Mouse (Mus musculus) R1 (cell line): ENCODE measurements at regions not wholly inside any gene's neighbourhood (a gene's known extent, or its start where the extent isn't known, plus 50 kb on each side); places are given as distances from the start of the nearest gene placed in this dataset.
A peak's percentile ranks its signal among the peaks of the same experiment; 100 is the strongest.
"Not testable (repeated sequence)": the region's sequence is repeated elsewhere in the genome, so short reads cannot be mapped to it uniquely, and the experiment has no call there.

ENCODE experiments used
- DNase-seq: peaks from one replicate; pipeline ENCODE4 v3.0.0-alpha.2; 2018; ENCODE audit warnings: low read depth, low spot score

DNA sequence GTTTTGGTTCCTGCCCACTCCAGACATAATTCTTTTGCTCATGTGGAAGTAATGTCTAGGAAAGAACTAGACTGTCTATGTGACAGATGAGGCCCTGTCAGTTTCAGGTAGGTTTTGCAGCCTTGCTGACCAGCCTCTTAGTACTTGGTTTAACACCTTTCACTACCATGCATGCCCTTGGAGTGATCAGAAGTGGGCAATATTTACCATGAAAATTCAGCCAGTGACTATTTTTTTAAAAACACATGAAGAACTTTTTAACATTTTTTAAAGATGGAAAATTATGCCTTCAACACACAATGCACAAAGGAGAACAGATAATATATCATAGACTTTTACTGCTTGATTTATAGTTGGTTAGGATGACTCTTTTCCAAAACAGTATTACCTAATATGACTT lies 58.1 kb downstream of the Cox7c start:
- peak; percentile 13 for DNase-seq

DNA sequence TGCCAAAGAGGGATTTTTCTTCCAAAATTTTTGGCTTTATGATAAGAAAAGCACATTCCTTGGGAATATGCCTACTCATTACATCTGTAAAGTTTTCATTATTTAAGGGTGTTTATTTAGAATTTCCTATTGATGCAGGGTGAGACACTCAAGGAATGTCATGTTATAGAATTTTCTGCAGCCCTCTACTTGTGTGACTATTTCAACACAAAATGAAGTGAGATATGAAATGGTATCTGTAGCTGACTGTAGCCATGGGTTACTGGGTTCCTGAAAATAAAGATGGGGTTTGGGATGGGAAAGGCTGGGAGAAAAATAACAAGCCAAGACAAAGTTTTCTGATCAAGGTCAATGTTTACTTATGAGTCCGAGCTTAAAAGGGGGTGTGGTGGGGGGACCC lies 64.6 kb downstream of the Cox7c start:
- no peak for DNase-seq

DNA sequence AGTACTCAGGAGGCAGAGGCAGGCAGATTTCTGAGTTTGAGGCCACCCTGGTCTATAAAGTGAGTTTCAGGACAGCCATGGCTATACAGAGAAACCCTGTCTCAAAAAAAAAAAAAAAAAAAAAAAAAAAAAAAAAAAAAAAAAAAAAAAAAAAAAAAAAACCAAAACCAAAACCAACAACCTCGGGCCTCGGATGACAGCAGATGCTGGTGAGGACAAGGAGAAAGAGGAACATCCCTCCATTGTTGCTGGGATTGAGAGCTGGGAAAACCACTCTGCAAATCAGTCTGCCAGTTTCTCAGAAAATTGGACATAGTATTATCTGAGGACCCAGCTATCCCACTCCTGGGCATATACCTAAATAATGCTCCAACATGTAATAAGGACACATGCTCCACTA lies 82.7 kb downstream of the Cox7c start:
- not testable (repeated sequence) for DNase-seq

DNA sequence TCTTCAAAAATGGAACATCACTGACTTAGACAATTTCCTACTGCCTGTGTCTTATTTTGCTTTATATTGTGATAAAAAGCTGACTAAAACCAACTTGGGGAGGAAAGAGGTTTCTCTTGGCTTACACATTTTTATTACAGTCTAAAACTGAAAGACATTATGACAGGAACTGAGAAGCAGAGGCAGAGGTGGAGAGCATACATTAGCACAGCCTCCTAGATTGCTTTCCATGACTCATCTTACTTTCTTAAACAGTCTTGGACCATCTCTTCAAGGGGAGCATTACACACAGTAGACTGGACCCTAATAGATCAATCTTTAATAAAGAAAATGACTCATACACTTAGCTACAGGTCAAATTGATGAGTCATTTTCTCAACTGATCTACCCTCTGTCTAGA lies 91.4 kb downstream of the Cox7c start:
- no peak for DNase-seq

DNA sequence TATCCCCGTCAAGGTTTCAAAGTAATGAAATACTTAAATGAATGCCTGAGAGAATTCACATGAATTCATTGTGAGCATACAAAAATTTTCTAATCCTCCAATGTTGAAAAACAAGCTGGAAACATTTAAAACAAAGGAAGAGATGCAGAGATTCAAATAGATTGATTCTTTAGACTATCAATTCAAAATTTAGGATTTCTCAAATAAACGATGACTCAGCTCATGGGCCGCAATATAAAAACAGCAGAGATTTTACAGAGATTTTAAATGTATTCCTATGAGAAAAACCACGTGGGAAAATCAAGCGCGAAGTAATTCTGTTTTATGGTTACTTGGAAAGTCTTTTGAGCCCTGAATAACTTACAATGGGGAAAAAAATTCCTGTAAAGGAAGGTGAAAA lies 93.8 kb downstream of the Cox7c start:
- DNase-seq: no peak

DNA sequence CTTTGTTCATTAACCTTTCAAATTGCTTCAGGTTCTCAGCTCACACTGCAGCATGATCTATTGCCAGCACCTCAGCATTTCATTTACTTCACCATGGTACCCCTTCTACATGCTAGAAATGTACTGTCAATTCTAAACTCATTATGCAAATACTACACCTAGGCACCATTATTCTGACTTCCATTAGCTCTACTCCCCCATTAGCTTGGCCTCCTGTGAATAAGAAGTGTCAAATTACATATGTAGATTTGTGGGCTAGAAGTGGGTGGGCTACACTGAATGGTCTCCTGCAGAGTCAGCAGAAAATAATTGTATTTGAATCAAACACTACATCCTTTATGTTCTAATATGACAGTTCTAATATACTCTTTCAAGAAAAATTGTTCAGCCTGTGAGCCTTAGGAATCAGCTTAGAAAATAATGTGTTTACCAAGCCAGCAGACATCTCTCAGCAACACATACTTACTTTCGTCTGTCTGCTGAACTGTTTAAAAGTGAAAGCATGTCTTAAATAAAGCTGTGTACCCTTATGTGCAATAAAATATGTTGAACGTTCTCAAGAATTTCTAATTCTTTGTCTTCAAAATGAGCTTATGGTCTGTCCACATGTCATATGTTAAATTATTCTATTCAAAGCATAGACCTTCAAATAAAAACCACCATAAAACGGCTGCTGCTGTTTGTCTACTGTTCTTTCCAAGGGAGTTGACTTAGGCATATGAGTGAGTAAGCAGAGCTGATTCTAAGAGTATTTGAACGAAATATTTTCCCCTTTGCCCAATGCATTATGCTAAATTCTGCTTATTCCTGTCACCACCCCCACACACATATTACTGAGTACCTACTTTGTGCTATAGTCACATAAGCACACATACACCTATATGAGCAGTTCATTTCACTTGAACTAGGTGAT lies 119.6 kb downstream of the Cox7c start:
- peak; percentile 27 for DNase-seq

DNA sequence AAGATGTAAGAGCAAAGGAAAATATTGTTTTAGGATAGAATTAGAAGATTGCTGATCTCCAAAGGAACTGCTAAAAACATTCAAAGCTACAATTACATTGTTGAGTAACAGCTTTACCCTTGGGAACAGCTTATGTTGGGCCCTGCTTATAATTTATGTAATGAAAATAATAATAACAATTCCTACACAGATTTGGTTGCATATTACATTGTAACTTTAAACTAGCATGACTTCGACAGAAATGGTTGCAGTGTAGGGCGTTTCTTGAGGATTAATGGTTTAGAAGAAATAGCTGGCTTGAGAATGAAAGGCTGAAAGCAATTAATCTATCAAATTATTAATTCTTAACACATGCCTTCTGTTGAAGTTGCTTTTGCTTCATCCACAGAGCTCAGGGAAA lies 120.4 kb downstream of the Cox7c start:
- no peak for DNase-seq

DNA sequence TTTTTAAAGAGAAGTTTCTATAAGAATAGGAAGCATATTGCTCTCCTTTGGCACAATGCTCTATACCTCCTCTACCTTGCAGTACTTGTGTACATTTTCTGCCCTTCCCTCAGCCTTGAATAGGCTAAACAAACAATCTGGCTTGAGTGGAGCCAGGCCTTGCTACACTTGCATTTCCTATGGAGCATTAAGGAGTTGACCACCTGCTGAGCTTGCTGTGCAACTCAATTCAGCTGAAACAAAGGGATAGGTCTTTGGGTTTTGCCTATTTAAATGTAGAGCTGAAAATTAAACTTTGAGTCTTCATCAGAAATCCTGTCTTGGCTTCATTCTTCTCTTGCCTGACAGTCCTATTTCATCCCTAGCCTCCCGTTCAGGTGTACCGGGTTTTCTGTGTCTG lies 124.0 kb downstream of the Cox7c start:
- peak; percentile 98 for DNase-seq

DNA sequence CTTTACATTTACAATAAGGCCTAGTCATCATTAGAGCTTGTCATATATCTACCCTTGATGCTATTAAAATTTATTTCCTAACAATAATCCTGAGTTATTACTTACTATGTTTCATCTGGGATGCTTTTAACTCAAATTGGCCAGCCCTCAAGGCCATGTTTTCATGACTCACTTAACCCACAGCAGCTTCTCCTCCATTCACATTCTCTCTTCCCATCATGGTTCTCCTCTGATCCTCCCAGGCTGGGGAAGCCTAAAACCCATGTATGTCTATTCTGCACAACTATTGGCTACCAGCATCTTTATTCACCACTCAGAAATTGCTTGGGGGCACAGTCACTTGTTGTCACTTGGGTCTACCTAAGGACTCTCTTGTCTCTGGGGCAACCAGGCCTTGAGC lies 144.9 kb downstream of the Cox7c start:
- no peak for DNase-seq

DNA sequence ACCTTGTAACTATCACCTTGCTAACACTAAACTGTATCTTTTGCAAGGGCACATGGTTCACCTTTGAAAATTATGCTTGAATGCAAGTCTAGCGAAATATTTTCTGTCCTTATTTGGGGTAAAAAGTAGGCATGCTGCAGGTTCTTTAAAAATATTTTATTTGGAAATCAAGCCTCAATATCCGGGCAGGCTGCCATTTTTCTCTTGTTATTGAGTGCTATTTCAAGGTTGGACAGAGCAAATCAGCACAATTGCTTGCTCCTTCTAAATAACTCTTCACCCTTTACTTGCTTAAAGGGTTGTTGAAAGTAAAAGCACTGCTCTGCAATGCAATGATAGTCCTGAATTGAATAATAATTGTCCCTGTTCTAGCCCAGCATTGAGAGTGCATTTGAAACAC lies 149.0 kb downstream of the Cox7c start:
- DNase-seq: no peak

DNA sequence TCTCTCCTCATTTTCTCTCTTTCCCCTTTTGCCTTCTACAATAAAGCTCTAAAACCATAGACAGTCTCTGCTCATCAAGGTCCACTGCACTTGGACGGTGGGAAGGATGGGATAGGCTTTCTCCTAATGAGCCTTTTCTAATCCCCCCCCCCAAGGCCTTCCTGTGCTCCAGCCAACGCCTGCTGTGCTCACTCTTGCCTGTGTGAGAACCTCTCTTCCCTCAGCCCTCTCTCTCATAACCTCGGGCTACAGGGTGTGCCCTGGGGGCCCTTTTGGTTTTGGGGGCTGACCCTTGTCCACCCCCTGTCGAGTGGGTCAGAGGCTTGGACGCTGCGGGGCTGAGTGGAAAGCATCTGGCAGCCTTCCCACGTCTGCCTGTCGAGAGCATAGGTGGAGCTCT lies 151.6 kb downstream of the Cox7c start:
- DNase-seq: no peak

DNA sequence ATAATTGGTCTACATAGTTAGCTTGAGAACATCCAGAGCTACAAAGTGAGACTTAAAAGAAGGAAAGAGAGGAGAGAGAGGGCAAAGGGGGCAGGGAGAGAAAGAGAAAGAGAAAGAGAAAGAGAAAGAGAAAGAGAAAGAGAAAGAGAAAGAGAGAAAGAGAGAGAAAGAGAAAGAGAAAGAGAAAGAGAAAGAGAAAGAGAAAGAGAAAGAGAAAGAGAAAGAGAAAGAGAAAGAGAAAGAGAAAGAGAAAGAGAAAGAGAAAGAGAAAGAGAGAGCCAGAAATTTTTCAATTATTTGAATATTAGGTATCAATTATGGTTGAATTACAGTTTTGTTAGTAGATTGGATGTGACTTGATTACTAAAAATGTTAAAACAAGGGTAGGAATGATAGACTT lies 156.9 kb downstream of the Cox7c start:
- DNase-seq: not testable (repeated sequence)

DNA sequence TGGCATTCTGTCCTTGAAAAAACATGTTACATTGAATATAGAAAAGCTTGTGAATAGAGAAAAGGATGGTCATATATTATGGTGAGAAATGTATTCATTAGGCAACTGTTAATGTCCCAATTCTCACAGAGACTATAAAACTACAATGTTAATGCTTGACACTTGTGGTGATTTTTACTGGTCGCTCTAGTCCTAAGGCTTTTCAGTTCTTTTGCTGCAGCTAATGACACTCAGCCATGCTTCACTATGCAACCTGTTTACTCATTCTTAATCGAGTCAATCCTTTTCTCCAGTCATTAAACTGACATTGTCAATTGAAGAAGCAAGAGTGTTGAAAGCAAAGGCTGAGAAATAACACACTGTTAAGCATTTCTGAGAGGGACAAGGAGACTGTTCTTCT lies 163.9 kb downstream of the Cox7c start:
- DNase-seq: no peak

DNA sequence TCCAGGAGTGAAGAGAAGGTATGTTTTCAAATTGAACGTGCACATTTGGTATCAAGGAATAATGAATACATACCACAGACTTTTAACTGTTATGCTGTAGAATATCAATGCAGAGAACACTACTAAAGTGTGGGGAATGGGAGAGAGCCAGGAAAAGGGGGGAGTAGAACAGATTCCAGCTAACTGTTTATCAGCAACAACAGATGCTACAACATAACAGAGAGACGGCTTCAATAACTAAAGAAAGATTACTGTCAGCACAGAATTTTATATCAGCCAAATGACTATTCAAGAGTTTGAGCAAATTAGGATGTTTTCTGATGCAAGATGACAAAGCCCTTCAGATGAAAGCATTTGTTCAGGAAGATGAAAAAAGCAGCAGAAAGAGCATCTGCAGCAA lies 183.0 kb downstream of the Cox7c start:
- DNase-seq: no peak

DNA sequence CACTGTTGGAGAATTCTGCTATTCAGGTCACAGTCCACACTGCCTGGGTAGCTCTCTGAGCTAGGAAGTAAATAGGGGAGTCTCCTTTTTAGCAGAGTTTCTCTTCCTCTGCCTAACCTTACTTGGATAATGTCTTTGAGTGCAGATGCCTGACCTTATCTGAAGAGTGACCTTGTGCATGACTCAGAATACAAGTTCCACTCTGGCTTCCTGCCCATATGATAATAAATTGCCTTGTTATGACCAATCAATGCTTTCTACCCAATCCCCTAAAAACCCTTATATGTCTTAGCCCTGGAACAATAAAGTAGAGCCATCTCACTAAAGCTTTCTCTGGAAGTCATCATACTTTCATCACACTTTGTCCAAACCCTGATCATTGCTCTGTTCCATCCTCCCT lies 198.4 kb downstream of the Cox7c start:
- no peak for DNase-seq

DNA sequence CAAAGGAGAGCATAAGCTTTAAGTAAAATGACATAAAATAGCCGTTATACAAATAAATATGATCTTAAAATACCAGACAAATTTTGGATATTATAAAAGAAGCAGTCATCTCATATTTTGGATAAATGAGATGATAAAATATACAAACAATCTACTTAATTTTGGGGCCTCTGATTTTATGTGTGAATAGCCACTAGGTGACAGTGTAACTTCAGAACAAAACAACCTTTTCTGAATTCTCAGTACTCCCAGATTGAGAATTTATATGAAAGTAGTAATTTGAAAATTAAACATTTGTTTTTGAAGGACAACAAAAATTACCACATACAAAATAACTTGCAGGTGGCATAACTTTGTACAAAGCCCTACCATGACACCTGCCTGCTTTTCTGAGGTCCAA lies 216.8 kb downstream of the Cox7c start:
- DNase-seq: no peak
